Mouse (Mus musculus) cerebellum, adult 8-10 months (tissue): Measurements from ENCODE around the gene Apobr.

Experiments
- DNase-seq: peaks from one replicate; pipeline ENCODE4 v3.0.0; 2022

Apobr gene

DNA sequence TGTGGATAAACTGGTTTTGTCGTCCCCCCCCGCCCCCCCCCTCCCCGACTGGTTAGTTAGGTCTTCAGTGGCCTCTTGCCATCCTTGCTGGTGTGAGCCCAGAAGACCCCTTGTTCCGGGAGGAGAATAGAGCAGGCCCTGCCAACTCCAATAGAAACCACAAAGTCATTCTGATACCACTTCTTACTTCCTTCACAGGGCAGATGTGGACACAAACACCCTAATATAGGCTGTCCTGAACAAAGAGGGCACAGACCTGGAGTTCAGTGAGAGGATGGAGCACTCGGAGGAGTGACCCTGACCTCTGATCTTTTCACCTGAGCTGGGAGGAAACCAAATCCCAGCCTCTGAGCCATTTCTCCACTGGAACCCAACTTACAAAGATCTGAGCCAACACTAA is 17.2 kb downstream of the Apobr start:
- DNase-seq, result no peak

DNA sequence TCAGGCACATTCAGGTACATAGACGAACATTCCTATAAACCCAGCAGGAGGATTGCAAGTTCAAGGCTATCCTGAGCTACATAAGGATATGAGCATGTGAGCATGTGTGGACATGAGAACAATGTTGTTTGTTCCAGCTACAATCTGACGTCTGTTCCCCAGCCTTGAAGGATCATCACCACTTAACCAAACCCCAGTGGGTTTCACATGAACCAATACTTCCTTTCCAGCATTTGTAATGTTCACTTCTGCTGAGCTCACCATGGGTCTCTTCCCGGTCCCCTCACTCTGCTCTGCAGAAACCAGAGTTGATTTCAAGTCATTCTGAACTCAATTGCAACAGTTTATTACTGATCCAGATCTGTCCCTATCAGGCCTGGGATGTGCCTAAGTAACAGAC is 17.9 kb downstream of the Apobr start:
- DNase-seq, result no peak

DNA sequence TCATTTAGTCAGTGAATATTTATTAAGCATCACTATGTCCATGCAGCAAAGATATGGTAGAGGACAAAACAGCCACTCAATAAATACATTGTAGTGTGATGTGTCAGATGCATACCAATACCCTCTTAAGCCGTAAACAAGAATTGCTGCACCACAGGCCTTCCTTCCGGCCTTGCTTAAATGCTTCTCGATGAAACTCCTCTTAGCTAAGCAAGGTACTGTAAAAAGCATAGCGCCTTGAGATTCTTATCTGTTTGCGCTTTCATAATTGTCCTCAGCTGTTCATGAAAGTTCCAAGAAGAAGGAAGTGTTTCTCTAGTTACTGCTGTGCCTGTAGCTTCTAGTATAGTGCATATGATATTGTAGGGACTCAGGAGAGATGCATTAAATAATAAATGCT is 21.9 kb downstream of the Apobr start:
- DNase-seq, result no peak

DNA sequence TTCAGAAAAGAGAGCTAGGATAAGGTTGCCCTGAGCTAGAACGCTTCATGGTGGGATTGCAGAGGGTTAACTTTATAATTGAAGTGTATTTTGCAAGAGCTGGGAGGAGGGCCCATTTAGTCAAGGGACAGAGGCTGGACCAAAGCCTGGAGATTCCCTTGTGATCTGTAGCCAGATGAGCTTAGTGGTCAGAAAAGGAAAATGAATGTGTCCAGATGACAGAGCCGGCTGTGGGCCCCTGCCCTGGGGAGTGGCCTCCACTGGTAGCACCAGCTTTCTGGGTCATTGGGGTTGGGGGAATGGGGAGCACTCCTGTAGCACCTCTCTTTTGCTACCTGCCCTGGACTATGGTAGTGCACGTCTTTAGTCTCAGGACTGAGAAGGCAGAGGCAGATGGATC is 22.3 kb downstream of the Apobr start:
- DNase-seq, result no peak

DNA sequence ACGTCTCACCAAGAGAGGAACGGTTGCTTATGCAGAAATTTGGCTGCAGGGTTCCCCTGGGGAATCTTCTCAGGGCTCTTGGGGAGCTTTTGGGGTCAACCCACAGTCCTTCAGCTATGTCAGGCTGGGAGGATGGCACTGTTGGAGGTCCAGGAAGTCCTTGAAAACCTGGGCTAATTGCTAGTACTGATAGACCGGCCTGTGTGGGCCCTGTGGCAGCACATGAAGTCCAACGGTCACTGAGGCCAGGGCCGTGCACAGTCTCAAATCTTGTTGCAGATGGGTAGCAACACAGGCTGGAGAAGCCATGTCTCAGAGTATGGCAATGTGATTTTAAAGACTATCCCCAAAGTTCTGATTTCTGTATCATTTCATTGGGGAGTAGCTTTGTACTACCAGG is 23.1 kb downstream of the Apobr start:
- DNase-seq, result no peak

DNA sequence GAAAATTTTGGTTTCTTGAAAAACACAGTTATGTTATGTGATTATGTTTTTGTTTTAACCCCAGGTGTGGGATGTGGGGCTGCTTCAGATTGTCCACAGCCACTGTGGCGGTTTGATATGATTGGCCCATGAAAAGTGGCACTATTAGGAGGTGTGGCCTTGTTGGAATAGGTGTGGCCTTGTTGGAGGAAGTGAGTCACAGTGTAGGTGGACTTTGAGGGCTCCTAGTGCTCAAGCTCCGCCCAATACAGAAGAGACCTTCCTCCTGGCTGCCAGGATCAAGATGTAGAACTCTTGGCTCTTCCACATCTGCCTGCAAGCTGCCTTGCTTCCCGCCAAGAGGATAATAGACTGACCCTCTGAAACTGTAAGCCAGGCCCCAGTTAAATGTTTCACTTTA is 28.0 kb downstream of the Apobr start:
- DNase-seq, result no peak

DNA sequence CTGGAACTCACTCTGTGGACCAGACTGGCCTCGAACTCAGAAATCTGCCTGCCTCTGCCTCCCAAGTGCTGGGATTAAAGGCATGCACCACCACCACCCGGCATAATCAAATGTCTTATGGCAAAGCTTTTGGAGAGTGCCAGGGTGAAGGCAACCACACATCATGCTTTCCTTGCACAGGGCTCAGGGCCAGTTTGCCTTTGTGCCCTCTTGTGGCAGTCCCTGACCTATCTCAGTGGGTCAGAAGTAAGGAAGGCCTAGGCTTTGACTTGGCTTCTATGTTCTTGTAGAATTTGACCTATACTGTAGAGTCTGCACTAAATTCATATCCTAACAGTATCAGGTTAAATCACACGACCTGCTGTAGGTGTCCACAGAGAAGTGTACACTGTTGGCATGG is 32.0 kb downstream of the Apobr start:
- DNase-seq, result no peak

DNA sequence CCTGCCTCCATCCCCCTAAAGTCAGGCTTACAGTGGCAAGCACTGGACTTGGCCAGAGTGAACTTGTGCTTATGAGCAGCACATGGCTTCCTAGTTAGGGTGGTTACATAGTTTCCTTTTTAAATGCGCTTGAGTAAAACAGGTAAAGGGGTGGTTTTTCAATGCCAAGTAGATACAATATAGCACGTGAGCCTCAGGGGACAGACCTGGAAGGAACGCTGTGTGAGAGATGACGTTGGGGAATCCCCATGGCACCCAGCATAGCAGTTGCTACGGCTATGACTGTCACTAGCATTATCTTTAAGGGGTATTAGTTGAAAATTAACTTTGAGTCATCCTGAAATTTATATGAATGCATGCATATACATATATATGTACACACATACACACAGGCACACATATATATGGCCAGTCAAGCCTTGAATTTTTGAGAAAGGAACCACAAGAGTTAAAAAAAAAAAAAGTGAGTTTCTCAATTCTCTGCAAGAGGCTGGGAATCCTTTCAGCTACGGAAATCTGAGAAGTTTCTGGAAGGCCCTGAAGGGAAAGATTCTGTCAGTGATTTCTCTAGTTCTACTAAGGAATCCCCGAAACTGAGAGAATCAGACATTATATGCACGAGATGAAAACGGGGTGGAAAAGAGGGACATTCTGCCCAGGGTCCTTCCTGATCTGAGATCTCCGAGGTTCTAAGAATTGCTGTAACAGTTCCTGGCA is 35.0 kb downstream of the Apobr start:
- DNase-seq, result no peak

DNA sequence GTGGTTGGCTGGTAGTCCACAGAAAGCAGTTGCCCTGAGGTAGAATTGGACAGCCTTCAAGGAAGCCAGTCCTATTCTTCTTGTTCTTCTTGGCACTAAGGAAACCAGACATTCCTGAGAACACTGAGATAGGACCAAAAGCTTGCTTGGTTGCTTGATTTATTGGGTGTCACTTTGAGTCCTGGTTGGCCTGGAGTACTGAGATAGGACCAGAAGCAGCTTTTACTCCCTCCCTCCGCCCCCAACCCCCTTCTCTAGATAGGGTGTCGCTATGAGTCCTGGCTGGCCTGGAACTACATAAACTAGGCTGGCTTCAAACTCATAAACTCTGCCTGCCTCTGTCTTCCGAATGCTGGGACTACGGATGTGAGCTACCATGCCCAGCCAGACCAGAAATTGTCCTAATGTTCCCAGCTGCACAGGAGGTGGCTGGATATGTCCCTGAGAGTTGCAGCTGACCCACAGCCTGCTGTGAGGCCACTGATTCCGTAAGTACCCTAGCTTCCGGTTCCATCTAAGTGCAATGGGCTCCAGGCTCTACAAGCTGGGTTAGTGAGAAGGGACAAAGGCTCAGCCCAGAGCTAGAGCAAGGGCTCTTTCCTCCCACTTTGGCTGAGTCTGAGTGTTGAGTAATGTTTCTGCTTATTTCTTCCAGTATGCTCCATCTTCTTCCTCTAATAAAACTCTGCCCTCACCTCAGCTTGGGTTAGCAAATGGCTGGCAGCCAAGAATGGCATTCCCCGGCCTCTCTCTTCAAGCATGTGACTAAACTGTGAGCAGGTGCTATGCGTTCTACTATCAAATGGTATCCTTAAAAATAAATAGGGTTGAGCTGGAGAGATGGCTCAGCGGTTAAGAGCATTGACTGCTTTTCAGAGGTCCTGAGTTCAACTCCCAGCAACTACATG is 37.0 kb downstream of the Apobr start:
- no peak for DNase-seq

DNA sequence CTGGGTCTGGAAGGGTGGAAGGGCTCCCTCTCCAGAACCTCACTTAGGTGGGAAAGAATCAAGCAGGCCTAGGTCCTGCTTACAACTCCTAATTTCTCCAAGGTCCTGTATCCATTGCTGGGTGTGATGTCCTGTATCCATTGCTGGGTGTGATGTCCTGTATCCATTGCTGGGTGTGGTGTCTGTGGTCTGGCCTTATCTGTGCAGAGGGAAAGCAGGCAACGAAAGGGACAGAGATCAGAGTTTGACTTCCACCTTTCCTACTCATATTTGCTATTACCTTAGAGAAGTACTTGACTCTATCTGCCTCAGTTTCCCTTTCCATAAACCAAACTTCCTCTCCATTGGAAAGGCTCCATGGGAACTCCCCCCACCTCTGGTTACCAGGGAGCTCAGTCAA is 38.6 kb downstream of the Apobr start:
- no peak for DNase-seq

DNA sequence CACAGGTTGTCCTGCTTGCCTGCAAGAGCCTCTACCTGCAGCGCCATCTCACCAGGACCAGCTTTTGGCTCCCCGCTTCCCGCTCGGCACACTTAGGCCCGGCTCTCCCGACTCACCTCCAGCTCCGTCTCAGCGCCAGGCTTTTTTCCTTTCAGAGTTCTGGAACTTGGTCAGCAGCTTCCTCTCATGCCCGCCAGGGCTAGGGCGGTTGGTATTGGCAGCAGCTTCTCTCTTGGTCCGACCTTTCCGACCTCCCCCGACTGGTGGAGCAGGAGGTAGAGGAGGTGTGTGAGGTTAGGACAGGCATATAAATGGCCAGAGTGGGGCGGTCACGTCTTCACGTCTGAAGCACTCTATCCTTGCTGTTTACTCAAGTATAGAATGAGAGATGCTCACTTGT is 40.0 kb downstream of the Apobr start:
- no peak for DNase-seq

DNA sequence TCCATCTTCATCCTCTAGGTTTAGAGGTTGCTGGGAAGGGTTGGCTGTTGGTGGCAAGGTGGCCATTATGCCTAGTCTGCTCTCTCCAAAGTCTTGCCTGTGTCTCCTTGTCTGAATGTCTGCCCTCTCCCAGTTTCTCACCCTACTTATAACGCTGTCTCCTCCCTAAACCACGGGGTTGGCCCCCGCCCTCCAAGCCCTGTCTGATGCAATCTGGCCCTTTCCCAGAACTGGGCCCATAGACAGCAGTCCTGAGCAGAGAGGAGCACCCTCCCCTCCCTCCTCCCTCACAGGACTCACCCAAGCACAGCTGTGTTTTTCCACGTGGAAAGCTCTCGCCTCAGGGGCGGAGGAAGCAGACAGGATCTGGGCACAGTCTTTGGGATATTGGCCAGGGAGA is 40.6 kb downstream of the Apobr start:
- DNase-seq, result no peak

DNA sequence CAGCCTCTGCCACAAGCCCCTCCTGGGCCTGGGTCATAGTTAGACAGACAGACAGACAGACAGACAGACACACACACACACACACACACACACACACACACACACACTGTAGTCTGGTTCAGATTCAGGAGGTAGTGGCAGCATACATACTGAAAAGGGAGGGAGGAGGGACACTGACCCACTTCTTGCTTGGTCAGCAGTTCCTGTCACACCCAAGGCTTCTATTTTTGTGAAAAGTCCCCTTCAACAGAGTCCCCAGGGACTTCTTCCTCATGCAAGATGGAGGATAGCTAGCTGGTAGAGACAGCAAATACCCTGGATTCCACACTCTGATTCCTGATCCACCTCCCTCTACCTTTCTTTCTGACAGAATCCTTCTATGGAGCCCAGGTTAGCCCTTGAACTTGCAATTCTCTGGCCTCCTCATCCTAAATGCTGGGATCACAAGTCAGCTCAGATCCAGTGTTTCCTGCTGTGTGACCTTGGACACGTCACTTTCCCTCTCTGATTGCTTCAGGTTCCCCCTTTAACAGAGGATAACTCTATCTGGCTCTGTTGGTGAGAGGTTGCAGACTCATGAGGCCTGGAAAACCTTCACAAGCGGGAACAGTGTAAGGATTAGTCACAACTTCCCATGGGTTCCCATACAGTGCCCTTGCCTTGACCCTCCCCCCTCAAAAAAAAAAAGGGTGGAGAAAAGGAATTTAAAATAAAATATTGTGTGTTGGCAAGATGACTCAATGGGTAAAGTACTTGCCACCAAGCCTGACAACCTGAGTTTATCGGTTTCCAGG is 41.3 kb downstream of the Apobr start:
- no peak for DNase-seq

DNA sequence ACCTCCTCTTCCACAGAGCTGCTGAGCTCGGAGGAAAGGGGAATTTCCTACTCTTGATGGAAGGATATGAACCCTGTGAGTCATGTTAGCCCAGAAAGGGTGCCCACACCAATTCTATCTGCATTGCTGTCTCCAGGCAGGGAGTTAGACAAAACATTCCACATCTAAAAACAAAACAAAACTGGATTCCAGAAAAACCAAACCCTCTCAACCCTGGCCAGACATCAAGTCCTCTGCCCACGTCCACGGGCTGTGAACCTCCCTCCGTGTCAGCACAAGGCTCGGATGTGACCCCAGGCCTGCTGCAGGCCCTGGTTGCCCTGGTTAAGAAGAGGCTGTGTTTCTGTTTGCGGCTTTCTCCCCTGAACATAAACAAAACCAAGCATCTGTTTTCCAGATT is 43.4 kb downstream of the Apobr start:
- no peak for DNase-seq

DNA sequence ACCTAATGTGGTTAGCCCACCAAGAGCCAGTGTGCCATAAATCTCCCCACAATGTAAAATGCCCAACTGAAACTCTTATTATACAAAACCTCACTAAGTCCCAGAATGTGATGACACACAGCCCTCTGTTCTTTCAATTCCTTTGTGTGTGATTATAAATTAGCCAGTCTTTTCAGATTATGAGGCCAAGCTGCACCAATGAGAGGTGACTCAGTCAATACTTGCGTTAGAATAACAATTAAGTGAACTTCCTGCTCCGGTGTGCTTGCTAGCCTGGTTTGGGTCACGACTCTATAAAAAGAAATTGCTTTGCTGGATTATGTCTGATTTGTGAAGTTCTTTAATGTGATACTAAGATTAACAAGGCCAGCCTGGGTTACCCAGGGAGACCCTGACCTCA is 45.2 kb downstream of the Apobr start:
- DNase-seq, result no peak

DNA sequence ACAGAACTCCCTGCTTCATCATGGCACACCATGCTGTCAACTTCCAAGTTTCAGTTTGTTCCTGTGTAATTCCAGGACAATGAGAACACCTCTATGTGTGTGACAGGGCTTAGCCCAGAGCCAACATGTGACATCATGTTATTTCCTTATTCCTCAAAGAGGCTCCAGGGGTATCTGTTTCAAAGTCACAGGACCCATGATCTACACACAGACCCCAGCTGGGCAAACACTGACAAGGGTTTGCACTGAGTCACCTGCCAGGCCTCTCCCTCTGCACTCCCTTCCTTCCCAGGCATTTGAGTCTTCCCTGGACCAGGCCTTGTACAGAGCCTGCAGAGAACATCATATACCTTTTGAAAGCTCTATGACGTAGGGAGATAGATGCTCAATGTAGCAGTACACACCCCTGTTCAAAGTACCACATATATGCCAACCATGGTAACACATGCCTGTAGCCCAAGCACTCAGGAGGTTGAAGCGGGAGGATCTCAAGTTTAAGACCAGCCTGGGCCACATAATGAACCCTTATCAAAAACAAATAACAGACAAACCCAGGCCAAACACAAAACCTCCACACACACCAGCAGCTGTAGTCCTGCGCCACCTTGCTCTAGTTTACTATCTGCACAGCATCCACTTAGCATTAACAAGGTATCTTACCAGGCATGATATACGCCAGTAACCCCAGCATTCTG is 46.2 kb downstream of the Apobr start, which contains the start of gene Nupr1:
Gene Nupr1 (minus strand): TSS at position 38 of the 695 bp plus-strand sequence.
- no peak for DNase-seq

DNA sequence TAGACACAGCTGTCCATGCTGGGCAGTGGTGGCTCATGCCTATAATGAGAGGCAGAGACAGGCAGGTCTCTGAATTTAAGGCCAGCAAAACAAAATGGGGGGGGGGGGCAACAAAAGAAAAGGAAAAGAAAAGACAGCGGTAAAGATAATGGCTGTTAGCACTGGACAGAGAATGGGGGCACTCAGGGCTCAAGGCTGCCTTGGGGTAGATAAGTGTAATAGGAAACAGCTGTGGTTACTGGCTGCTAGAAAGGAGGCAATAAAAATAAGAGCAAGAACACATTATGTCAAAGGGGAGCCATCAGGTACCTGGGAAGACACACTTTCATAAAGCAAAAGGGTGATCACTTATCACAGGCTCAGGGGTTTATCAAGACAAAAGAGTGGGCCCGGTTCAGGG is 47.7 kb downstream of the Apobr start:
- no peak for DNase-seq

DNA sequence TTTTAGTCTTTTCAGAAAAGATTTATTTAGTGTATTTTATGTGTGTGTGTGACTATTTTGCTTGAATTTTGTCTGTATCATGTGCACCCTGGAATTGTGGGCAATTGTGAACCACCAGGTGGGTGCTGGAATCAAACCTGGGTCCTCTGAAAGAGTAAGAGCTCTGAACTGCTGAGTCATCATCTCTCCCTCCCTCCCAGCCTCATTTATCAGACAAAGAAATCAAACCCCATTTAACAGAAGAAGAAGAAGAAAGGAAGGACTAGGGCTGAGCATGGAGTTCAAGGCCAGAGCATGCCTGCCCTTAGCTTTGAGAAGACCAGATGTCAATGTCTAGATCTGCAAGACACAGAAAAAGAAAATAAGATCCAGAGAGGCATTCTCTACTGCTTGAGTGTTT is 50.6 kb downstream of the Apobr start:
- DNase-seq, result no peak

DNA sequence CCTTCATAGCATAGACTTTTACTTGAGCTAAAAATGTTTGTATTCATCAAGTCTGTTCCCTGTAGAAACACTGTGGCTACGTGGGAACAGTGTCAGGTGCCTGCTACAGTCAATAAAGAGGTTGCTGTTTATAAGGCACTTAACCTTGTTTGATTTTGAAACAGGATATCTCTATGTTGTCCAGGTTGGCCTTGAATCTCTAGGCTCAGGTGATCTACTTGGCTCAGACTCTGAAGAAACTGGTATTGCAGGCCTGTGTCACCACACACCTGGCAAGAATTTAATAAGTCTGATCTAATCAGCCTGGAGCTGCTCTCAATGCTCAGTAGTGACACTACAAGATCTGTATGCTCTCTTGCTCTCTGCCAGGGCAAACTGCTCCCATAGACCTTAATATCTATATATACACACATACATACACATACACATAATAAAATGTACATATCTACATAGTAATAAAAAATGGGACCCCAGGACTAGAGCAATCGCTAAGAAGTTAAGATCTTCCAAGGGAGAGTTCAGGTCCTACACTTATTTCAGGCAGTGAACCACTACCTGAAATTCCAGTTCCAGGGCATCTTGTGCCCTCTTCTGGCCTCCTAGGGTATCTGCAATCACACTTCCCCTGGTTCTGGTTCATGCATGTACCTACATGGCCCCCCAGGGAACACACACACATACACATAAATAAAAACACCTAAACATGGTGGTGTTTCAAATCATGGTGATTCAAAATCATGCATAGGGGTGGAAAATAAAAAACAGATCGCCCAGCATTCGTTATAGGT is 52.2 kb downstream of the Apobr start:
- no peak for DNase-seq
